Comparison of ENCODE assay signal across 26 mouse cellular contexts in the genomic region with DNA sequence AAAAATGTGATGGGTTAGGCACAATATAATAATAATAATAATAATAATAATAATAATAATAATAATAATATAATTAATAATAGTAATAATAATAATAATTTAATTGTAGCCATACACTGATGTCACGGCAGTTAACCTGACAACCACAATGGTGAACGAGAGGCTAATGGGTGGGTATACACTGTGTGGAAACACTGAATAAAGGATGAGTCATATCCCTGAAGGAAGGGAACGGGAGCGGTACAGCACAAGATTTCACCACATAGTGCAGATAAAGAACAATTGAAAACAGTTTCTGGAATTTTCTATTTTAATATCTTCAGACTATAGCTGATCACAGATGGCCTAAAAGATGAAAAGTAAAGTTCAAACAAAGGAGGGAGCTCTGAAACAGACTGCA.
DNase-seq lines count a peak whose midpoint lies in the region; ATAC-seq and TF ChIP-seq lines count a peak whose summit lies in the region.
"Had no signal": no experiment of that assay in that cellular context is flagged by ENCODE, and none has a peak within 500 bp of the region (broad histone marks: within the 10 kb centered on the region; RNA-seq: fewer than 3 reads in every experiment).

No protein-coding gene starts in this region.

- WGBS in heart, embryonic 12.5 days: 68% methylated on average over 4 of the region's 4 CpGs
- 85% methylated on average over 4 of the region's 4 CpGs for WGBS in neural tube, embryonic 15.5 days

- no peaks in the 10 kb centered on the region for H3K4me1 ChIP-seq in heart, embryonic 12.5 days (replicated peaks)
- H3K4me1 ChIP-seq in neural tube, embryonic 15.5 days: no peaks in the 10 kb centered on the region
- H3K4me1 ChIP-seq: embryonic facial prominence, embryonic 10.5 days; embryonic facial prominence, embryonic 12.5 days; forebrain, embryonic 13.5 days; forebrain, embryonic 15.5 days had no signal

- no peak for DNase-seq in heart, postnatal 36 days
- peak; percentile 51 for DNase-seq in 3T3-L1 (ENCODE audit: low read depth, low spot score)
- peak; percentile 82 for DNase-seq in 416B (ENCODE audit: low read depth)
- no peak for DNase-seq in lung, adult 18-20 months
- no peak for DNase-seq in frontal cortex, postnatal 14 days (ENCODE audit: low spot score in 2 of 2)
- DNase-seq: adrenal gland, adult 8-10 months; adrenal gland, postnatal 14 days; adrenal gland, postnatal 36 days; cerebellum, adult 11-12 months; cerebellum, adult 2 months; cerebellum, adult 9-10 months; cerebellum, postnatal 10 days; cerebellum, postnatal 25 days; forebrain, postnatal 0 days had no signal

- no peak overlapping the region for H3K9ac ChIP-seq in heart, embryonic 12.5 days
- no peak overlapping the region for H3K9ac ChIP-seq in neural tube, embryonic 15.5 days (replicated peaks)
- H3K9ac ChIP-seq: embryonic facial prominence, embryonic 12.5 days; forebrain, embryonic 13.5 days; forebrain, embryonic 15.5 days; forebrain, postnatal 0 days had no signal

- no peak overlapping the region for H3K4me2 ChIP-seq in heart, embryonic 12.5 days
- H3K4me2 ChIP-seq in myocyte (ENCODE audit: low read depth): no peak overlapping the region
- no peak overlapping the region for H3K4me2 ChIP-seq in neural tube, embryonic 15.5 days
- H3K4me2 ChIP-seq: embryonic facial prominence, embryonic 12.5 days; forebrain, embryonic 13.5 days; forebrain, embryonic 15.5 days had no signal

- H3ac ChIP-seq in myocyte (ENCODE audit: control insufficient read depth, insufficient read length): no peak overlapping the region

- H3K27me3 ChIP-seq in heart, embryonic 12.5 days (replicated peaks): no peaks in the 10 kb centered on the region
- H3K27me3 ChIP-seq in myocyte (ENCODE audit: control insufficient read depth, insufficient read depth, insufficient read length): no peaks in the 10 kb centered on the region
- no peaks in the 10 kb centered on the region for H3K27me3 ChIP-seq in neural tube, embryonic 15.5 days (replicated peaks)
- H3K27me3 ChIP-seq: CH12.LX; embryonic facial prominence, embryonic 12.5 days; forebrain, embryonic 13.5 days; forebrain, embryonic 15.5 days; Patski had no signal

- TF ChIP-seq POLR2A in myocyte (IDR thresholded peaks at IDR 0.05; ENCODE audit: insufficient read length, low read depth): no peak

- H3K27ac ChIP-seq in heart, embryonic 12.5 days (ENCODE audit: poor library complexity, severe bottlenecking): no peak overlapping the region
- H3K27ac ChIP-seq in neural tube, embryonic 15.5 days (replicated peaks): no peak overlapping the region
- H3K27ac ChIP-seq: embryonic facial prominence, embryonic 10.5 days; embryonic facial prominence, embryonic 12.5 days; forebrain, embryonic 13.5 days; forebrain, embryonic 15.5 days had no signal

- ATAC-seq in heart, embryonic 12.5 days (ENCODE audit: insufficient number of reproducible peaks, low FRiP score): peak; percentile 71; the same call in 1 of the 2 replicates
- ATAC-seq in neural tube, embryonic 15.5 days (ENCODE audit: low FRiP score): no peak
- ATAC-seq: activated CD4-positive, CD25-positive, alpha-beta regulatory T cell, adult 4 months; CD4-positive, CD25-positive, alpha-beta regulatory T cell, adult 4 months; forebrain, embryonic 13.5 days; forebrain, embryonic 15.5 days; forebrain, postnatal 0 days; Patski had no signal

- H3K36me3 ChIP-seq in heart, embryonic 12.5 days: no peaks in the 10 kb centered on the region
- no peaks in the 10 kb centered on the region for H3K36me3 ChIP-seq in myocyte (ENCODE audit: control insufficient read depth, insufficient read depth)
- no peaks in the 10 kb centered on the region for H3K36me3 ChIP-seq in neural tube, embryonic 15.5 days
- H3K36me3 ChIP-seq: embryonic facial prominence, embryonic 10.5 days; embryonic facial prominence, embryonic 12.5 days; forebrain, embryonic 15.5 days; G1E had no signal

- intact Hi-C loops in heart, postnatal 36 days (cut with DNase I): no loop called here

- H3K4me3 ChIP-seq in heart, embryonic 12.5 days: no peak overlapping the region
- H3K4me3 ChIP-seq in myocyte: no peak overlapping the region
- no peak overlapping the region for H3K4me3 ChIP-seq in neural tube, embryonic 15.5 days (replicated peaks)
- H3K4me3 ChIP-seq: embryonic facial prominence, embryonic 10.5 days; embryonic facial prominence, embryonic 12.5 days; forebrain, embryonic 13.5 days; forebrain, embryonic 15.5 days had no signal

- H3K79me2 ChIP-seq in myocyte (ENCODE audit: control insufficient read depth, insufficient read depth): no peaks in the 10 kb centered on the region

- H3K9me3 ChIP-seq in heart, embryonic 12.5 days (replicated peaks): no peaks in the 10 kb centered on the region
- no peaks in the 10 kb centered on the region for H3K9me3 ChIP-seq in neural tube, embryonic 15.5 days (replicated peaks)
- H3K9me3 ChIP-seq: embryonic facial prominence, embryonic 10.5 days; embryonic facial prominence, embryonic 12.5 days; forebrain, embryonic 13.5 days; forebrain, embryonic 15.5 days had no signal

TF ChIP-seq in myocyte, 11 proteins besides CTCF, POLR2A, EP300 and RAD21:
- TF ChIP-seq CEBPB (IDR thresholded peaks at IDR 0.05; ENCODE audit: insufficient read depth, poor library complexity, severe bottlenecking) (0 out of 2 replicates have a peak, but pooled peaks have one; percentile 39), REST (IDR thresholded peaks at IDR 0.05; ENCODE audit: insufficient read depth, insufficient read length) (no peak)
TF ChIP-seq in myocyte: peak in this region for 1.

Comparison
In these comparisons a context has a peak if more than half of its experiments do, and no peak if none do; other contexts are left out.
1. DNase-seq: peak in 3T3-L1 (single experiment) and 416B (single experiment); none in heart, postnatal 36 days (0 of 2), lung, adult 18-20 months (0 of 2) and frontal cortex, postnatal 14 days (0 of 2).